Mouse (Mus musculus): ENCODE measurements around the gene Itga7. TPM values are rescaled to one million over a fixed set of nuclear protein-coding genes. Genes with fewer than 3 reads are reported as not detected.

The Itga7 gene
- polyA plus RNA-seq (2012; rRNA removed), result 14.6 and 17.8 TPM in 2 replicates

- WGBS, result 3% methylated on average over 26 of the region's 26 CpGs
- DNase-seq, result peak; percentile 53
- TF ChIP-seq CTCF (conservative IDR thresholded peaks at IDR 0.05; ENCODE audit: insufficient read depth, insufficient read length, low read depth, low read length), result no peak
- TF ChIP-seq POLR2A (IDR thresholded peaks at IDR 0.05; ENCODE audit: low read depth, low read length), result no peak
- H3K4me3 ChIP-seq (ENCODE audit: insufficient read depth, low read depth, low read length), result peak within 1 kb of the TSS; percentile 44
- no peaks in the 10 kb centered on the region for H3K36me3 ChIP-seq (ENCODE audit: control insufficient read depth, insufficient read depth, low read length)
- no peak within 1 kb of the TSS for H3K27ac ChIP-seq (ENCODE audit: insufficient read depth, low read depth, low read length)
- peaks cover 10% of the 10 kb centered on the region for H3K4me1 ChIP-seq (ENCODE audit: control insufficient read depth, insufficient read depth, low read length)
- no peaks in the 10 kb centered on the region for H3K27me3 ChIP-seq (replicated peaks; ENCODE audit: control insufficient read depth, insufficient read depth, low read length)
These were observed at the start of gene Itga7 for GRCm38 (mm10) chr10:128933574-128933973. Gene Itga7 (plus strand): TSS chr10:128933818.

GRCm38 (mm10) chr10:128888941-128889827 lies 44.4 kb upstream of the Itga7 start:
- Histone ChIP-seq H3K4me1 (ENCODE audit: control insufficient read depth, insufficient read depth, low read length) (0 out of 2 replicates have a peak, but pooled peaks cover 2% of the 10 kb centered on the region), H3K27ac (ENCODE audit: insufficient read depth, low read depth, low read length) (0 out of 2 replicates have a peak overlapping the region, but pooled peaks have one; percentile 26), H3K4me3 (ENCODE audit: insufficient read depth, low read depth, low read length) (peak overlapping the region; percentile 11), H3K27me3 (replicated peaks; ENCODE audit: control insufficient read depth, insufficient read depth, low read length) (no peaks in the 10 kb centered on the region), H3K36me3 (ENCODE audit: control insufficient read depth, insufficient read depth, low read length) (no peaks in the 10 kb centered on the region)
- peak; percentile 21 for DNase-seq
- no peak for TF ChIP-seq POLR2A (IDR thresholded peaks at IDR 0.05; ENCODE audit: low read depth, low read length)
- TF ChIP-seq CTCF (conservative IDR thresholded peaks at IDR 0.05; ENCODE audit: insufficient read depth, insufficient read length, low read depth, low read length), result no peak
- 10% methylated on average over 7 of the region's 7 CpGs for WGBS

GRCm38 (mm10) chr10:128889846-128890245 lies 43.8 kb upstream of the Itga7 start:
- Histone ChIP-seq H3K4me1 (ENCODE audit: control insufficient read depth, insufficient read depth, low read length) (0 out of 2 replicates have a peak, but pooled peaks cover 2% of the 10 kb centered on the region), H3K36me3 (ENCODE audit: control insufficient read depth, insufficient read depth, low read length) (no peaks in the 10 kb centered on the region), H3K4me3 (ENCODE audit: insufficient read depth, low read depth, low read length) (no peak overlapping the region), H3K27ac (ENCODE audit: insufficient read depth, low read depth, low read length) (no peak overlapping the region), H3K27me3 (replicated peaks; ENCODE audit: control insufficient read depth, insufficient read depth, low read length) (no peaks in the 10 kb centered on the region)
- 67% methylated on average over 1 of the region's 2 CpGs for WGBS
- DNase-seq, result no peak
- TF ChIP-seq POLR2A (IDR thresholded peaks at IDR 0.05; ENCODE audit: low read depth, low read length) (no peak), CTCF (conservative IDR thresholded peaks at IDR 0.05; ENCODE audit: insufficient read depth, insufficient read length, low read depth, low read length) (no peak)

- no peak overlapping the region for H3K27ac ChIP-seq (ENCODE audit: insufficient read depth, low read depth, low read length)
- no peaks in the 10 kb centered on the region for H3K36me3 ChIP-seq (ENCODE audit: control insufficient read depth, insufficient read depth, low read length)
- no peak for DNase-seq
- H3K4me1 ChIP-seq (ENCODE audit: control insufficient read depth, insufficient read depth, low read length), result peaks cover 8% of the 10 kb centered on the region; the same call in 1 of the 2 replicates
- H3K4me3 ChIP-seq (ENCODE audit: insufficient read depth, low read depth, low read length), result peak overlapping the region; percentile 81
- no peaks in the 10 kb centered on the region for H3K27me3 ChIP-seq (replicated peaks; ENCODE audit: control insufficient read depth, insufficient read depth, low read length)
- WGBS, result 2% methylated on average over 40 of the region's 40 CpGs
- TF ChIP-seq POLR2A (IDR thresholded peaks at IDR 0.05; ENCODE audit: low read depth, low read length) (no peak), CTCF (conservative IDR thresholded peaks at IDR 0.05; ENCODE audit: insufficient read depth, insufficient read length, low read depth, low read length) (no peak)
These were observed 43.0 kb upstream of the Itga7 start for GRCm38 (mm10) chr10:128890383-128891295.

- 1% methylated on average over 71 of the region's 89 CpGs for WGBS
- Histone ChIP-seq H3K4me3 (ENCODE audit: insufficient read depth, low read depth, low read length) (peak within 1 kb of the TSS; percentile 81), H3K4me1 (ENCODE audit: control insufficient read depth, insufficient read depth, low read length) (peaks cover 12% of the 10 kb centered on the region; the same call in 1 of the 2 replicates), H3K27ac (ENCODE audit: insufficient read depth, low read depth, low read length) (no peak within 1 kb of the TSS), H3K36me3 (ENCODE audit: control insufficient read depth, insufficient read depth, low read length) (no peaks in the 10 kb centered on the region), H3K27me3 (replicated peaks; ENCODE audit: control insufficient read depth, insufficient read depth, low read length) (no peaks in the 10 kb centered on the region)
- TF ChIP-seq CTCF (conservative IDR thresholded peaks at IDR 0.05; ENCODE audit: insufficient read depth, insufficient read length, low read depth, low read length), result no peak
- no peak for TF ChIP-seq POLR2A (IDR thresholded peaks at IDR 0.05; ENCODE audit: low read depth, low read length)
- DNase-seq, result peak; percentile 52
These were observed 42.1 kb upstream of the Itga7 start, which contains the start of gene Gdf11 for GRCm38 (mm10) chr10:128891296-128892094. Gene Gdf11 (minus strand): TSS chr10:128891718.

- Histone ChIP-seq H3K4me1 (ENCODE audit: control insufficient read depth, insufficient read depth, low read length) (peaks cover 12% of the 10 kb centered on the region; the same call in 1 of the 2 replicates), H3K4me3 (ENCODE audit: insufficient read depth, low read depth, low read length) (peak overlapping the region; percentile 34; the same call in 1 of the 2 replicates), H3K27me3 (replicated peaks; ENCODE audit: control insufficient read depth, insufficient read depth, low read length) (no peaks in the 10 kb centered on the region), H3K36me3 (ENCODE audit: control insufficient read depth, insufficient read depth, low read length) (no peaks in the 10 kb centered on the region), H3K27ac (ENCODE audit: insufficient read depth, low read depth, low read length) (no peak overlapping the region)
- TF ChIP-seq POLR2A (IDR thresholded peaks at IDR 0.05; ENCODE audit: low read depth, low read length), result no peak
- TF ChIP-seq CTCF (conservative IDR thresholded peaks at IDR 0.05; ENCODE audit: insufficient read depth, insufficient read length, low read depth, low read length), result no peak
- DNase-seq, result no peak
- WGBS, result 24% methylated on average over 9 of the region's 9 CpGs
These were observed 41.4 kb upstream of the Itga7 start for GRCm38 (mm10) chr10:128892246-128892645.

Measured in kidney, adult 2 months (tissue).